Mouse (Mus musculus) MEL (cell line): Measurements from ENCODE around the gene 5730480H06Rik. TPM values are rescaled to one million over a fixed set of nuclear protein-coding genes. Genes with fewer than 3 reads are reported as not detected.

Experiments used
- DNase-seq: peaks from one replicate; pipeline ENCODE4 v3.0.0; 2011; ENCODE audit warnings: low read depth, low spot score
- H3K27ac ChIP-seq: 2 replicates; pipeline ENCODE4 v1.5.1; 2012; ENCODE audit warnings: low read depth, mild to moderate bottlenecking, control low read depth, low read length, moderate library complexity; ENCODE audit not compliant: control insufficient read depth
- H3K27me3 ChIP-seq, 2 experiments: fragments of 150-350 bp in 1 of 2; sonication (generic) in 1 of 2; 2 replicates each; pipeline ENCODE4 v1.6.1; 2012; ENCODE audit warnings: low read length in 2 of 2, mild to moderate bottlenecking in 2 of 2, improper control_type of control experiment in 1 of 2, moderate library complexity in 1 of 2; ENCODE audit not compliant: insufficient read depth in 2 of 2, control insufficient read depth in 1 of 2
- H3K36me3 ChIP-seq, 2 experiments: 2 replicates each; pipeline ENCODE4 v1.6.1; 2012 to 2014; ENCODE audit warnings: low read length in 2 of 2, improper control_type of control experiment in 1 of 2, inconsistent platforms in 1 of 2, mild to moderate bottlenecking in 1 of 2; ENCODE audit not compliant: insufficient read depth in 2 of 2, control insufficient read depth in 1 of 2
- H3K4me1 ChIP-seq, 2 experiments: fragments of 150-350 bp in 1 of 2; sonication (generic) in 1 of 2; 2 replicates each; pipeline ENCODE4 v1.6.1; 2012; ENCODE audit warnings: low read length in 2 of 2, improper control_type of control experiment in 1 of 2, mild to moderate bottlenecking in 1 of 2; ENCODE audit not compliant: insufficient read depth in 2 of 2, control insufficient read depth in 1 of 2
- H3K4me3 ChIP-seq, 2 experiments: fragments of 150-350 bp in 1 of 2; sonication (generic) in 1 of 2; 2 replicates each; pipeline ENCODE4 v1.5.1; 2012; ENCODE audit warnings: low read depth in 2 of 2, low read length in 2 of 2, mild to moderate bottlenecking in 2 of 2, moderate library complexity in 2 of 2, control low read depth in 1 of 2, improper control_type of control experiment in 1 of 2; ENCODE audit not compliant: control insufficient read depth in 1 of 2, insufficient read depth in 1 of 2
- H3K79me2 ChIP-seq: 2 replicates; pipeline ENCODE4 v1.6.1; 2012; ENCODE audit warnings: mild to moderate bottlenecking, low read length, moderate library complexity; ENCODE audit not compliant: control insufficient read depth, poor library complexity, insufficient read depth
- H3K9ac ChIP-seq: 2 replicates; pipeline ENCODE4 v1.6.1; 2012; ENCODE audit warnings: low read depth, mild to moderate bottlenecking, control low read depth, low read length, moderate library complexity; ENCODE audit not compliant: control insufficient read depth, poor library complexity, severe bottlenecking
- H3K9me3 ChIP-seq: fragments of 150-350 bp; sonication (generic); replicated peaks from 2 replicates; pipeline ENCODE4 v1.6.1; 2012; ENCODE audit warnings: mild to moderate bottlenecking, low read length, improper control_type of control experiment, moderate library complexity; ENCODE audit not compliant: insufficient read depth
- CHD2 ChIP-seq: IDR thresholded peaks from 2 replicates; pipeline ENCODE4 v1.6.1; 2011; ENCODE audit warnings: low read length, improper control_type of control experiment
- E2F4 ChIP-seq: IDR thresholded peaks from 2 replicates; pipeline ENCODE4 v1.6.1; 2011; ENCODE audit warnings: low read depth, low read length, improper control_type of control experiment, borderline replicate concordance
- EP300 ChIP-seq, 2 experiments: IDR thresholded peaks; 2 replicates each; pipeline ENCODE4 v1.6.1; 2011; ENCODE audit warnings: improper control_type of control experiment in 2 of 2, low read length in 2 of 2, low read depth in 1 of 2, mild to moderate bottlenecking in 1 of 2
- ETS1 ChIP-seq: IDR thresholded peaks from 2 replicates; pipeline ENCODE4 v1.6.1; 2012; ENCODE audit warnings: low read depth, mild to moderate bottlenecking, inconsistent platforms, low read length, improper control_type of control experiment, moderate library complexity
- GATA1 ChIP-seq: IDR thresholded peaks from 2 replicates; pipeline ENCODE4 v1.6.1; 2011; ENCODE audit warnings: low read depth, low read length, improper control_type of control experiment
- MEF2A ChIP-seq: IDR thresholded peaks from 2 replicates; pipeline ENCODE4 v1.6.1; 2014; ENCODE audit warnings: low read depth, mild to moderate bottlenecking, inconsistent platforms, low read length, improper control_type of control experiment; ENCODE audit not compliant: poor library complexity, insufficient replicate concordance, severe bottlenecking; ENCODE audit errors: extremely low read depth
- MYB ChIP-seq: IDR thresholded peaks from 2 replicates; pipeline ENCODE4 v1.6.1; 2011; ENCODE audit warnings: mild to moderate bottlenecking, low read depth, low read length, improper control_type of control experiment
- MYC ChIP-seq: IDR thresholded peaks from 2 replicates; pipeline ENCODE4 v1.6.1; 2011; ENCODE audit warnings: low read depth, mild to moderate bottlenecking, low read length, improper control_type of control experiment, moderate library complexity
- POLR2AphosphoS5 ChIP-seq: IDR thresholded peaks from 2 replicates; pipeline ENCODE4 v1.6.1; 2012; ENCODE audit warnings: low read depth, borderline replicate concordance, mild to moderate bottlenecking, inconsistent platforms, low read length, moderate library complexity, mixed read lengths
- SIN3A ChIP-seq: IDR thresholded peaks from 2 replicates; pipeline ENCODE4 v1.6.1; 2012; ENCODE audit warnings: low read length, improper control_type of control experiment, inconsistent platforms
- TAL1 ChIP-seq: IDR thresholded peaks from 2 replicates; pipeline ENCODE4 v1.6.1; 2012; ENCODE audit warnings: mild to moderate bottlenecking, inconsistent platforms, low read length, moderate library complexity, mixed read lengths
- TBP ChIP-seq: IDR thresholded peaks from 2 replicates; pipeline ENCODE4 v1.8.0; 2011; ENCODE audit warnings: low read depth, low read length, improper control_type of control experiment
- TCF12 ChIP-seq: IDR thresholded peaks from 2 replicates; pipeline ENCODE4 v1.6.1; 2014; ENCODE audit warnings: low read depth, mild to moderate bottlenecking, inconsistent platforms, low read length, improper control_type of control experiment, moderate library complexity
- USF1 ChIP-seq: IDR thresholded peaks from 2 replicates; pipeline ENCODE4 v1.6.1; 2014; ENCODE audit warnings: low read depth, mild to moderate bottlenecking, inconsistent platforms, low read length, improper control_type of control experiment, moderate library complexity
- ZKSCAN1 ChIP-seq: IDR thresholded peaks from 2 replicates; pipeline ENCODE4 v1.6.1; 2012; ENCODE audit warnings: low read depth, mild to moderate bottlenecking, inconsistent platforms, low read length, improper control_type of control experiment, moderate library complexity
- polyA plus RNA-seq, 2 experiments: library from polyadenylated mRNA; stranded (reverse) in 1 of 2; unstranded in 1 of 2; fragments of >175 nt in 1 of 2; fragments of >200 nt in 1 of 2; gene quantifications; 2 replicates each; pipeline versions ENCODE4 v1.2.1 to v1.2.4; 2012; ENCODE audit warnings: low replicate concordance in 2 of 2, low read depth in 1 of 2; ENCODE audit not compliant: insufficient read length in 2 of 2, insufficient read depth in 1 of 2, missing spikeins in 1 of 2
- total RNA-seq: library from RNA; depleted of rRNA; stranded (reverse); fragments of 300-350 nt; gene quantifications from 2 replicates; pipeline ENCODE4 v1.2.3, GENCODE M21; 2012; rRNA removed

The 5730480H06Rik gene
- 4.7 and 4.8 TPM in 2 replicates for total RNA-seq
- polyA plus RNA-seq: 1 to 10 TPM in 1 of 2 experiments, not detected in 1; 8.8 TPM

- no peak within 1 kb of the TSS for H3K4me3 ChIP-seq
- no peak within 1 kb of the TSS for H3K27ac ChIP-seq
- no peaks in the 10 kb centered on the region for H3K27me3 ChIP-seq
- H3K9me3 ChIP-seq: no peaks in the 10 kb centered on the region
- H3K4me1 ChIP-seq: no peaks in the 10 kb centered on the region
- no peak within 1 kb of the TSS for H3K9ac ChIP-seq
- no peak for DNase-seq
- H3K79me2 ChIP-seq: no peaks in the 10 kb centered on the region
- H3K36me3 ChIP-seq: no peaks in the 10 kb centered on the region
- TF ChIP-seq TAL1 (no peak), CHD2 (no peak), EP300 (IDR thresholded peaks at IDR 0.05; ENCODE audit: low read depth in 1 of 2, low read length in 2 of 2) (no peak), TCF12 (no peak), MYC (no peak), ZKSCAN1 (no peak), E2F4 (no peak), GATA1 (no peak)
Observed at GRCm38 (mm10) chr5:48327652-48328051, at the start of gene 5730480H06Rik. Gene 5730480H06Rik (plus strand): TSS chr5:48327952.

- Histone ChIP-seq H3K4me1 (no peaks in the 10 kb centered on the region), H3K79me2 (no peaks in the 10 kb centered on the region), H3K4me3 (no peak overlapping the region), H3K36me3 (no peaks in the 10 kb centered on the region), H3K27me3 (no peaks in the 10 kb centered on the region), H3K9me3 (no peaks in the 10 kb centered on the region), H3K9ac (no peak overlapping the region), H3K27ac (no peak overlapping the region)
- no peak for DNase-seq
- no peak for TF ChIP-seq ETS1
- TF ChIP-seq MYB: no peak
- no peak for TF ChIP-seq TBP
- no peak for TF ChIP-seq USF1
- no peak for TF ChIP-seq MEF2A
- TF ChIP-seq SIN3A: no peak
Observed at GRCm38 (mm10) chr5:48301186-48301585, 26.6 kb upstream of the 5730480H06Rik start.

- TF ChIP-seq POLR2AphosphoS5: no peak
- no peaks in the 10 kb centered on the region for H3K9me3 ChIP-seq
Observed at GRCm38 (mm10) chr5:48315057-48315602, 12.6 kb upstream of the 5730480H06Rik start.

More at GRCm38 (mm10) chr5:48315057-48315602, 12.6 kb upstream of the 5730480H06Rik start:
- H3K27me3 ChIP-seq: no peaks in the 10 kb centered on the region
- no peak overlapping the region for H3K27ac ChIP-seq
- no peak overlapping the region for H3K4me3 ChIP-seq
- no peaks in the 10 kb centered on the region for H3K4me1 ChIP-seq
- no peak overlapping the region for H3K9ac ChIP-seq
- DNase-seq: no peak
- H3K36me3 ChIP-seq: no peaks in the 10 kb centered on the region
- no peaks in the 10 kb centered on the region for H3K79me2 ChIP-seq
